Mouse (Mus musculus) kidney, postnatal 25 days (tissue): ENCODE results near the gene Jam2.
A peak's percentile ranks its signal among the peaks of the same experiment; 100 is the strongest.

Source experiments
- DNase-seq, 2 experiments: peaks; one replicate each; pipeline ENCODE4 v3.0.0; 2021; ENCODE audit warnings: mixed read lengths in 2 of 2

The Jam2 gene

GRCm38 (mm10) chr16:84783279-84783678 lies 9.4 kb downstream of the Jam2 start:
- no peak for DNase-seq

GRCm38 (mm10) chr16:84784966-84785365 lies 11.0 kb downstream of the Jam2 start:
- DNase-seq: no peak

DNA sequence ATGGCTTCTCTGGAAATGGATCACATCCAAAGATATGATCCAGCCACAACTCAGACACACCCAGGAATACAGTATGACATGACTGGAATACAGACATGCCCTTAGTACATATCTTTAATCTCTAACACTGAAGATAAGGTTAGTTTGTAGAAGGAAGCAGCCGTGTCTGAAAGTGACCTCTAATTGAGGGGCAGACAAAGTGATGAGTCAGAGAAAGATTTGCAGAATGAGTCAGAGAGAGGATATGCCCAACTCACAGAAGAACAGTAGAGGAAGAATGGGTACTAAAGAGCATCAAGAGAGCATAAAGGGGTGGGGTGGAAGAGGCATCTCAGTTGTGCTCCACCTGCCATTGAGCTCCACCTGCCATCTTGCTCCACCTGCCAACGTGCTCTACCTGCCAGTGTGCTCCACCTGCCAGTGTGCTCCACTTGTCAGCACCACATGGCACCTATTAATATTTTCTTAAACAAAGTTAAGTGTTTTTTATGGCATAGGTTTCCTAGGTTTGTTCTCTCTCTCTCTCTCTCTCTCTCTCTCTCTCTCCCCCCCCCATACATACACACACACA lies 16.8 kb downstream of the Jam2 start:
- DNase-seq: no peak

GRCm38 (mm10) chr16:84793401-84793800 lies 19.5 kb downstream of the Jam2 start:
- DNase-seq: no peak

DNA sequence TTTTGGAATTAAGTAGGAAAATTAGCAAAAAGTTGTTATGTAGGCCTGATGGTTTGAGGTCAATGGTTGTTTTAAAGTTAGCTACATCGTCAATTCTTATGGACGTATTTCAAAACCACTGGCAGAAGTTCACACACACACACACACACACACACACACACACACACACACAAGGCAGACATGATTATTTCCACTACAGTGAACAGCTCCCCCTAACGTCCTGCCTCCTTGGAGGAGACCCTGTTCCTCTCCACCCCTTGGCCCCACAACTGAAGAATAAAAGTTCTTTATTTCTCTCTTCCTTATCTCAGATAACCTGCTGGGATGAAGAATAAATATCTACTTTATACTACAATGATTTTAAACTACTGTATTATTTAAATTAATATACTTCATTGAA lies 21.4 kb downstream of the Jam2 start:
- DNase-seq: no peak

DNA sequence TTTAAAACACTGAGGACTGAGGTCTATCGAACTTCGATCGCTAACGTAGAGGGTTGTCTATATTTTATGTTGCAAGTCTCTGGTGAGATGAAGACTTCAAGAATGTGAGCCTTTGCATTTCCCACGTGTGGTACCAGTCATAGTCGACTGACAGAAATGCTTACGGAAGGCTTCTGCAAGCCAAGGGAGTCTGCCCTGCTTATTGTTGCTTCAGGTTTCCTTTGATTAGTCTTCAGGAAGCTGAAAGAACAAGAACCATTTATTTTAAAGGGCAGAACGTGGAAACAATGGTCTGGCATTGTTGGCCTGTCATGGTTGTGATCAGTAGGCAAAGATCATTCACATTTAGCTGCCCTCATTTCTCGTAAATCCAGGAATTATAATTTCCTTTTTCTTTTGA lies 22.8 kb downstream of the Jam2 start:
- DNase-seq: no peak

GRCm38 (mm10) chr16:84800038-84800437 lies 26.1 kb downstream of the Jam2 start:
- DNase-seq: no peak

DNA sequence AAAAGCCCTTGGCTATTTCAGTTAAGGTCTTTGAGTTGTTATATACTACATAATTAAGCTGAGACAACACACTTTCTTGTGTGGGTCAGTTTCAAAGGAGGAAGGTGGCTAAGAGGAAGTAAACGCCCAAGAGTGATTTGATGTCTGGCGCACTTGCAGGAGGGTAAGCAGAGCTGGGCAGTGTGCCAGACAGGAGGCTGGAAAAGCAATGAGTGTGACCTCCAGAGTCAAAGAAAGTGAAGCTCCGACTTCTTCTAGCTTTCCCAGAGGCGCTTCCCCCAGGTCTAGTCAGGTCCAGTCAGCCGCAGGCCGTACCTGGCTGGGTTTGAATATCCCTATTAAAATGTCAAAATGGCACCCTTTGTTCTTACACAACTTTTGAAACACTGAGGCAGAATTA lies 28.3 kb downstream of the Jam2 start:
- peak; percentile 83 to 86 for DNase-seq

DNA sequence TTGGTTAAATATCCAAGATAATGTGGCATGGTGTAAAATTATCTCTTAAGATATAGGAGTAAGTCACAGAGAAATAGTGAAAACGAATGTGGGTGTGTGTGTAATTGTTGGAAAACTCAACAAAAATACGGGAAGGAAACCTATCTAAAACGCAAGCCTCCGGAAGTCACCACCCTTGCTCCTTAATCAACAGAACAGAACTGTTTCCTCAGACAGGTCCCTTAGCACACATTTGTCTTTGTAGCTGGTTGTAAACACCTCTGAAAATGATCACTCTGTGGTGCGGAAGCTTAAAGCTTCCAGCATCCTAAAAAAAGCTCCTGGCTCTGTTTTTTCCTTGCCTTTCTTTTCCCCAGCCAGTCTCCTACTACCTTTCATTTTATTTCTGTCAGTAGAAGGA lies 30.9 kb downstream of the Jam2 start:
- peak; percentile 26 to 48 for DNase-seq

DNA sequence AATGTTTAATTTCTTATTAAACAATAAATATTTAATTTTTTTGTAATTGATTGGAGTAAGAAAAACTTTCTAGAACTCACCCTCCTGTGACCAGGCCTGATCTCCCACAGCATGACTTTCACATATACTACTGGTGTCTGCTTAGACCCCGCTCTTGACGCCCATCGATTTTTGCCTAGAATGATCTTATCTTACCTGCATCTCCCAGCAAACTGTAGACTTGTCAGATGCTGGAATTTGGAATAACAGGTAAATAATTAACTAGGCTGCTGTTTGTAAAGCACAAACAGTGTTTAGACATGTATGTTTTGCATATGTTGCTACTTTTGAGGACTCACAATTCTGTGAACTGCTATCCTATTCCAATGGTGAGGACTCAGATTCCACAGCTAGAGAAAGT lies 32.3 kb downstream of the Jam2 start:
- no peak for DNase-seq

- no peak for DNase-seq
Observed at GRCm38 (mm10) chr16:84807874-84808273, 34.0 kb downstream of the Jam2 start.

DNA sequence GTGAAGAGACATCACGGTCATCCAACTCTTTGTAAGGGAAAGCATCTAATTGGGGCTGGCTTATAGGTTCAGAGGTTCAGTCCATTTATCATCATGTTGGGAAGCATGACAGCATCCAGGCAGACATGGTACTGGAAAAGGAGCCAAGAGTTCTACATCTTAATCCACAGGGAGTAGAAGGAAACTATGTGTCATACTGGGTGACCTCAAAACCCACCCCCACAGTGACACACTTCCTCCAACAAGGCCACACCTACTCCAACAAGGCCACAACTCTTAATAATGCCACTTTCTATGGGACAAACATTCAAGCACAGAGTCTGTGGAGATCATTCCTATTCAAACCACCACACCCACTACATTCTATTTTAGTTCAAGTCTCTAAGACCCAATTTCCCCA lies 36.3 kb downstream of the Jam2 start:
- no peak for DNase-seq

DNA sequence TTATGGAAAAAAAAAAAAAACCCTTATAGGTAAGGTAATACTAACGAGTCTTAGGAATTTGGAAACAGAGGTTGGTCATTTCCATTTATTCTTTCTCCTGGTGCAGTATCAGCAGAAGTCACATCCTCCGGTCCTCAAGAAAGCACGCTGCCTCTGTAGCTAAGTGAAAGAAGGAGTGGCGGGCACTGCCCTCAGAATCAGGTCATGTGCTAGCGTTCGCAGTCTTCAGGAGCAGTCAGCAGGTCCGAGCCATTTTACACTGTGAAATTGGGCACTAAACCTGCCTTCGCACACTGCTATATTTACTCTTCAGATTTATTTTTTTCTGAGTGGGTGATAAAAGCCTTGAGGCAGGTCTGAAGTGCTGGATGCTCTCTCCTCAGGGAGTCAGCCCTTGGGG lies 39.9 kb downstream of the Jam2 start:
- no peak for DNase-seq

- DNase-seq: no peak
Observed at GRCm38 (mm10) chr16:84814511-84814910, 40.6 kb downstream of the Jam2 start.

GRCm38 (mm10) chr16:84817423-84817822 lies 43.5 kb downstream of the Jam2 start:
- DNase-seq: peak in 1 of 2 experiments; percentile 61

GRCm38 (mm10) chr16:84825009-84825408 lies 51.1 kb downstream of the Jam2 start:
- peak; percentile 83 for DNase-seq

DNA sequence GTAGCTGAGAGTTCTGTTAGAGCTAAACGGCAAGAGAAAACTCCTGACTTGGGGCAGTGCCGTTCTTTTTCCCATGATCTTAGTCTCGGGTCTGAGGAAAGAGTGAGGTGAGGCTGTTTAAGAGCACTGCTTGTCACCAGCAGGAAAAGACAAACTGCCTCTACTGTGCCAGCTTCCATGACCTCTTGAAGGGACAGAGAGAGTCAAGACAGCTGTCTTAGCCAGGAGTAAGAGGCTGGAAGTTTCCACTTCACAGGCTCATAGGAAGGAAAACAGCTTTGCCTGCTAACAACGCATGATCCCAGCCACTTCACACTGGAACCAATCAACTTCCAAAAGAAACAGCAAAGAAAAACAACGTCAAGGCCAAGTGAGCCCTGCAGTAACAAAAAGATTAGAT lies 57.8 kb downstream of the Jam2 start:
- peak in 1 of 2 experiments; percentile 13 for DNase-seq

- DNase-seq: peak; percentile 11 to 41
Observed at GRCm38 (mm10) chr16:84832736-84833135, 58.8 kb downstream of the Jam2 start.

GRCm38 (mm10) chr16:84834344-84834743 lies 60.4 kb downstream of the Jam2 start:
- no peak for DNase-seq

- DNase-seq: peak; percentile 93 to 98
Observed at GRCm38 (mm10) chr16:84834745-84835440, 61.0 kb downstream of the Jam2 start, which contains the start of gene Gabpa. Gene Gabpa (plus strand): TSS chr16:84834925.

- peak; percentile 92 to 95 for DNase-seq
Observed at GRCm38 (mm10) chr16:84835441-84835822, 61.5 kb downstream of the Jam2 start, which contains the start of gene Atp5j. Gene Atp5j (minus strand): TSS chr16:84835625.

GRCm38 (mm10) chr16:84835823-84836743 lies 62.2 kb downstream of the Jam2 start:
- DNase-seq: peak; percentile 79 to 90

DNA sequence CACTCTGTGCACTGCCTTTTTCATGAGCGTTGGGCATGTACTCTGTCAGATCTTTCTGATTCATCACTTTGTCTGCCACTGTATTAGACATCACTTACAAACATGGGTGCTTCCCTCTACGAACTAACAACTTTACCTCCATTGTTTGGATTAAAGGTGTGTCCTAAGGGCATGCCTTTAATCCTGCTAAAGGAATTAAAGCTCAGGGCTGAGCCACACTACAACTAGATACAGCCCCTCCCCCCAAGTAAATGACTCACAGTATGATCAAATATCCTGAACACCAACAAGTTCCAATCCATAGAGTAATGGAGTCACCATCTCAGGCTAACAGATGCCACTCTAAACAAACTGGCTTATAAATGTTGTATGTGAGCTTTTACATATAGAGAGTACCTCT lies 64.7 kb downstream of the Jam2 start:
- DNase-seq: no peak

GRCm38 (mm10) chr16:84853492-84853891 lies 79.6 kb downstream of the Jam2 start:
- DNase-seq: no peak
